Mouse (Mus musculus) adrenal gland, postnatal 14 days (tissue): Measurements from ENCODE around the gene Aqp9. TPM values are rescaled to one million over a fixed set of nuclear protein-coding genes. Genes with fewer than 3 reads are reported as not detected.

ENCODE experiments used
- DNase-seq: peaks from one replicate; pipeline ENCODE4 v3.0.0; 2021; ENCODE audit warnings: mixed read lengths
- long read RNA-seq, 2 experiments: library from polyadenylated mRNA; stranded (forward); transcript quantifications; one replicate each; pipeline ENCODE4 v2.0.0; 2021
- total RNA-seq: library from RNA; stranded (reverse); gene quantifications from 2 replicates; pipeline ENCODE4 v1.2.3, GENCODE M21; 2021

Aqp9 gene
- total RNA-seq = 1.6 and 20.3 TPM in 2 replicates
- long read RNA-seq, experiment 1 = 0 reads
- long read RNA-seq, experiment 2, transcript Aqp9-202 (6 exons, 2,646 nt) = major isoform, 14 of 20 reads
- long read RNA-seq, experiment 2, partial matches to known transcripts = 1 of 20 reads
- long read RNA-seq, experiment 2, other reads (novel, unspliced or antisense) = 5 of 20 reads

GRCm38 (mm10) chr9:71168511-71168910, at the start of gene Aqp9:
Gene Aqp9, minus strand, starts transcription at chr9:71168682.
- no peak for DNase-seq

DNA sequence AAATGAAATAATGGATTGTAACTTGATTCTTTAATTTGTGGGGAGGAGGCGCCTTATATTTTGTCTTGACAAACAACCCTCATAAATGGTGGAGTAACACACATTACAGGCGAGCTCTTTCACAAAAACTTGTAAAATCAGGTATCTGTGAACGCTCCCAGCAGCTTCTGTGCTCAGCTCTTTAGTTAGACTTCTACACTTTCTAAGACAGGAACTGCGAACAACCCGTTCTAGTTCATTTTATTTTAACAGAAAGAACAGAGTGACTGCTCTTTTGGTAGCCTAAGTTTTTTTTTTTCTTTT, 49.3 kb upstream of the Aqp9 start:
- no peak for DNase-seq

GRCm38 (mm10) chr9:71216996-71217792, 48.7 kb upstream of the Aqp9 start:
- peak; percentile 8 for DNase-seq

DNA sequence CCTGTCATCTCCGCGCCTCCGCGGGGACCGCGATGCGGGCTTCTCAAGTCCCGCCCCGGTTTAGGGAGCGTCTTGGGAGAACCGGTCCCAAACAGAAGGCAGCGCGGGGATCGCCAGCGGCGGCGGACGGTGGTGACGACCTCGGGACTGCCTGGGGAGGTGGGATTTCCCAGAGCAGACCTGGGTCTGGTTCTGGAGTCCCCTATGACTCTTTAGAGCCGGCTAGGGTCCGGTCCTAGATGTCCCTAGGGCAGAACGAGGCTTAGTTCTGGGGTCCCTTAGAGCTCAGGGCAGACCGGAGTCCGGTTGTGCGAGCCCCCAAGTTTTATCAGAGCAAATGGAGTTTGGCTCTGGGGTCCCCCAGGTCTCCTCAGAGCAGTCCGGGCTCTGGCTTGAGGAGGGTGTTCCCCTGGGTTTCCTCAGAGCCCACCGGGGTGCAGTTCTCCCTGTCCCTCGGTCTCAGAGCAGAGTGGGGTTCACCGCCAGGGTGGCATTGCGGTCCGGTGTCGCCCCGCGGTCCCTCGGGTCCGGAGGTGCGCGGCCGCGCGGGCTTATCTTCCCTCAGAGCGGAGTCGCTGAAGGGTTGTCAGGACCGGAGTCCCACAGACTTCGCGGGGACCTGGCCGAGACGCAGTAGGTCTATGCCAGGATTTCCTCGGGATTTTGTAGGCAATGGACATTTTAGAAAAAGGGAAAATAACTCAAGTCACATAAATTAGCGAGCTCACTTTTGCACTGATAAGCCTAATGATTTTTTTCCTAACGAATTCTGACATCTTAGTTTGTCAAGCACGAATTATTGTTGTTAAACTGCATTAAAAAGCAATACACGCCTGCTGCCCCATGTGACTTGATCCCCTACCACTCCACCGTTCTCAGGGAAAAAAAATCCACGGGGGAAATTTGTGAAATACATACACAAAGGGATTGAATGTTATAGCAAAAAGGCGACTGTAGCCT, 47.8 kb upstream of the Aqp9 start:
- peak; percentile 69 for DNase-seq

- peak; percentile 89 for DNase-seq
These were observed 47.0 kb upstream of the Aqp9 start, which contains the start of gene Aldh1a2 for GRCm38 (mm10) chr9:71215248-71216035. Gene Aldh1a2, plus strand, starts transcription at chr9:71215789.

GRCm38 (mm10) chr9:71213636-71214035, 45.2 kb upstream of the Aqp9 start:
- no peak for DNase-seq

DNA sequence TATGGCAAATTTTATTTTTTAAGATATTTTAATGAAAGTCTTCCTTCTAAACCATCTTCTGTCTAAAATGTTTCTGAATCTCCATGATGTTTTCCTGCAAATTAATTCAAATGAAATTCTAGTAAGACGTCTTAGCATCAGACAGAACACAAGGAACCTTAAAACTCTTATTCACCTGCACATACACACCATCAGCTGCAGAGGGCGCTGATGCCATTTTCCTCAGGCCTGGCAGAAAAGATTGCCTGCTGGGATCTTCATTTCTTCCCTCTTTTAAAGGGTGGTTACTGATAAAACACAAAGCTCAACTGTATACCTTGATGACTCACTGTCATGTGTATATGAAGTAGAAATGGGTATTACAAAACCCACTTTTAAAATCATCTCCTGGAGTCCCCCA, 42.4 kb upstream of the Aqp9 start:
- peak; percentile 48 for DNase-seq

DNA sequence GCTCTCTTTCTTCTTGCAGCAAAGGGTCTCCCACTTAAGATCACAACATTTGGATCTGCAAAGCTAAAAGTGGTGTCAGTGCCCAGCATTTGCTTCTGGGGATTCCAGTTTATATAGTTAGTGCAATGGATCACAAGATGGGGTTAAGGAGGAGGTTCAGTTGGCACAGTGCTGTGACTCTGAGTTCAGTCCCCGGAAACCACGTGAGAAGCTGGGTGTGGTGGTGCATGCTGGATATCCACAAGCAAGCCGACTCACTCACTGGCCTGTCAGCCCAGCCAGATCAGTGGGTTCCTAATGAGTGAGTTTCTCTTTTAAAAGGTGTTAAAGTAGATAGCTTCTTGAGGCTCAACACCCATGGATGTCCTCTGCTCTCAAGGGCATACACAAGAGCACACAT, 40.8 kb upstream of the Aqp9 start:
- DNase-seq = no peak

DNA sequence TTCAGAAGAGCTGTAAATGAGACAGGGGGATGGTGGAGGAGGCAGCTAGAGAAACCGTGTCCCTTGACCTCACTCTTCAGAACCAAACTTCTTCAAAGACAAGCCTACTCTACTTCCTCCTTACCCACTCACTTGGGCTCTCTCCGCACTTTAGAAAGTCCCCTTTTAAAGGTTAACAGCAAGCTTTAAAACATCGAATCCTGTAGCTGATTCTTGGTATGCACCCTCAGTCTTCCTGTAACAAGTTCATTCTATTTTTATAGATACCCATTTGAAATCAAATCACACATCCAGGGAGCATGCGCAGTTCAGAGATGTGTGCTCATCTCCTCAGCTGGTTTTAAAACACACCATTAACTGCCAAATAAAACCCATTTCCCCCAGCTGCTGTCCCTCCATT, 33.8 kb upstream of the Aqp9 start:
- no peak for DNase-seq

DNA sequence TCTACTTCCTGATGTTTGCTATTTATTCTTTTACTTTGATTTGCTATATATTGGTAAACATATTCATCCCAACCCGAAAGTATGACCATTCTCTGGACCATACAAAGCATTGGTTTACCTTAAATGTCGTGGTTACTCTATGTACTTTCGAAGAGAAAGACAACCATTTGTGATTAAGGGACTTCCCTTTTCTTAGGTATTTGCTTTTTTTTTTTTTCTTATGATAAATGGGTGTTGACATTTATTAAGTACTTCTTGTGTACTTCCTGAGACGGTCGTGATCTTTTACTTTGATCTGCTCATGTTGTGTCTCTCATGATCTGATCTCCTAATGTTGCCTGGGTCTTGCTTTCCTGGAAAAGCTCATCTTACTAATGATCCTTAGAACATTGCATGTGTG, 30.3 kb upstream of the Aqp9 start:
- no peak for DNase-seq

GRCm38 (mm10) chr9:71188647-71189415, 20.3 kb upstream of the Aqp9 start:
- DNase-seq = peak; percentile 84

DNA sequence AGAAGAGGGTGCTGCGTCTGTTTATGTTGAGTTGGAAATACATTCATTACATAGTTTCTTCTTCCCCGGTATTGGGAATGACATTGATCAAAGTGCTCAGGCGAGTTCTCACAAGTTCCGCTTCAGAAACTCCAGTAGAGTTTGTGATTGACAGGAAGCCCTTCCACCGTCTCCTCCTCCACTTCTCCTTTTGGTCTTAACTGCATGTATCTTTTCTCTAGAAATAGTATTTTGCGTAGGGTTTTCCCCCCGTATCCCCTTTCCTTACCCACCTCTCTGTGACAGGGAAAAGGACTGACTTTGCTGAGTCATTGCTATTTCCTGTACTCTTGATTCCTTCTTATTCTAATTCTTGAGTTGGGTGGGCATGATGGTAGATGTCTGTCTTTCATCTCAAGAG, 18.9 kb upstream of the Aqp9 start:
- no peak for DNase-seq

- DNase-seq = no peak
These were observed 17.3 kb upstream of the Aqp9 start for GRCm38 (mm10) chr9:71185823-71186222.

DNA sequence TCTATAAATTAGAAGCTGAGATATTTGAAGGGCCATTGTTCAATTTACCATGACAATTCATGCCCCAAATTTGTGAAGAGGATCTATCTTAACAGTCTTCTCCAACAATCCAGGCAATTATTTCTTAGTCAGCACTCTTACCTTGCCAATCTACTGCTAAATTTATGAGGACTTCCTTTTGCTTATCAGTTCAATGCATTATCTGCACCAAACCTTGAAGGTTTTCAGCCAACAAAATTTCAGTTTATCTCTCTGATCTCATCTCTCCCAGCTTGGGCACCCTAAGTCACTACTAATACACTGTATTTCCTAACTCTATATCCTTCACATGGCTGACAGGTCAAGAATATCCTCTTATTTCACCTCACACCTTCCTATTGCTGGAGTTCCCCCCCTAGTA, 16.8 kb upstream of the Aqp9 start:
- no peak for DNase-seq

GRCm38 (mm10) chr9:71179964-71180700, 11.7 kb upstream of the Aqp9 start:
- peak; percentile 11 for DNase-seq

GRCm38 (mm10) chr9:71179276-71179896, 10.9 kb upstream of the Aqp9 start:
- DNase-seq = no peak

GRCm38 (mm10) chr9:71175686-71176085, 7.2 kb upstream of the Aqp9 start:
- no peak for DNase-seq

GRCm38 (mm10) chr9:71174316-71174975, 6.0 kb upstream of the Aqp9 start:
- DNase-seq = no peak

- no peak for DNase-seq
These were observed 5.1 kb upstream of the Aqp9 start for GRCm38 (mm10) chr9:71173533-71173932.
